Mouse (Mus musculus) forebrain, embryonic 12.5 days (tissue): ENCODE measurements around the gene Ifit2. TPM values are rescaled to one million over a fixed set of nuclear protein-coding genes. Genes with fewer than 3 reads are reported as not detected.

ENCODE experiments used
- ATAC-seq: fragments of 200-750 bp; cut with Nextera tagmentation; 2 replicates; pipeline ENCODE4 v1.8.0; 2017; ENCODE audit warnings: moderate TSS enrichment; ENCODE audit not compliant: low FRiP score
- H3K27ac ChIP-seq: fragments of 300-500 bp; sonication (generic); 2 replicates; pipeline ENCODE4 v1.5.1; 2016; ENCODE audit warnings: mild to moderate bottlenecking
- H3K27me3 ChIP-seq: fragments of 300-500 bp; sonication (generic); 2 replicates; pipeline ENCODE4 v1.6.1; 2016; ENCODE audit warnings: mild to moderate bottlenecking
- H3K36me3 ChIP-seq: fragments of 300-500 bp; sonication (generic); replicated peaks from 2 replicates; pipeline ENCODE4 v1.6.1; 2016; ENCODE audit warnings: mild to moderate bottlenecking
- H3K4me1 ChIP-seq: fragments of 300-500 bp; sonication (generic); 2 replicates; pipeline ENCODE4 v1.6.1; 2016
- H3K4me2 ChIP-seq: fragments of 300-500 bp; sonication (generic); 2 replicates; pipeline ENCODE4 v1.6.1; 2016; ENCODE audit warnings: mild to moderate bottlenecking, moderate library complexity
- H3K4me3 ChIP-seq: fragments of 300-500 bp; sonication (generic); replicated peaks from 2 replicates; pipeline ENCODE4 v1.5.1; 2016; ENCODE audit warnings: mild to moderate bottlenecking
- H3K9ac ChIP-seq: fragments of 300-500 bp; sonication (generic); 2 replicates; pipeline ENCODE4 v1.6.1; 2016; ENCODE audit warnings: mild to moderate bottlenecking
- H3K9me3 ChIP-seq: fragments of 300-500 bp; sonication (generic); 2 replicates; pipeline ENCODE4 v1.6.1; 2016
- WGBS: fragments of 180-500 bp; shearing (Covaris S2); methylation state at CpG from one replicate; pipeline ENCODE4 v1.1.7; 2016; 5-methylcytosine and 5-hydroxymethylcytosine counted together
- polyA plus RNA-seq: library from polyadenylated mRNA; unstranded; fragments of >200 nt; fragmentation: Nextera tagmentation; extraction: Ambion mirVana; gene quantifications from 2 replicates; pipeline ENCODE4 v1.2.1, GENCODE M21; 2016

The Ifit2 gene
- polyA plus RNA-seq, 1 experiment from 2014 or later, result 6.1 TPM

- Histone ChIP-seq H3K9me3 (no peaks in the 10 kb centered on the region), H3K27ac (no peak overlapping the region), H3K4me3 (no peak overlapping the region), H3K27me3 (no peaks in the 10 kb centered on the region), H3K9ac (no peak overlapping the region), H3K4me2 (no peak overlapping the region), H3K4me1 (peaks cover 4% of the 10 kb centered on the region), H3K36me3 (peaks cover 2% of the 10 kb centered on the region; the same call in 1 of the 2 replicates)
- ATAC-seq, result no peak
- WGBS, result 83% methylated on average over 2 of the region's 2 CpGs
Observed at GRCm38 (mm10) chr19:34521361-34521760, 29.1 kb upstream of the Ifit2 start.

GRCm38 (mm10) chr19:34521978-34522377, 28.5 kb upstream of the Ifit2 start:
- Histone ChIP-seq H3K36me3 (peaks cover 2% of the 10 kb centered on the region; the same call in 1 of the 2 replicates), H3K4me1 (peaks cover 10% of the 10 kb centered on the region), H3K9me3 (no peaks in the 10 kb centered on the region), H3K27ac (no peak overlapping the region), H3K9ac (no peak overlapping the region), H3K4me3 (no peak overlapping the region), H3K27me3 (no peaks in the 10 kb centered on the region), H3K4me2 (no peak overlapping the region)
- no peak for ATAC-seq
- 92% methylated on average over 1 of the region's 1 CpGs for WGBS

GRCm38 (mm10) chr19:34523106-34523725, 27.3 kb upstream of the Ifit2 start:
- H3K4me3 ChIP-seq, result no peak overlapping the region
- H3K4me2 ChIP-seq, result no peak overlapping the region
- 85% methylated on average over 12 of the region's 12 CpGs for WGBS
- peaks cover 2% of the 10 kb centered on the region; the same call in 1 of the 2 replicates for H3K36me3 ChIP-seq
- no peak overlapping the region for H3K9ac ChIP-seq
- no peak overlapping the region for H3K27ac ChIP-seq
- no peaks in the 10 kb centered on the region for H3K9me3 ChIP-seq
- no peaks in the 10 kb centered on the region for H3K27me3 ChIP-seq
- H3K4me1 ChIP-seq, result peaks cover 10% of the 10 kb centered on the region
- ATAC-seq, result no peak

- Histone ChIP-seq H3K9me3 (no peaks in the 10 kb centered on the region), H3K4me1 (peaks cover 10% of the 10 kb centered on the region), H3K4me2 (no peak overlapping the region), H3K36me3 (no peaks in the 10 kb centered on the region), H3K9ac (no peak overlapping the region), H3K27ac (no peak overlapping the region), H3K4me3 (no peak overlapping the region), H3K27me3 (no peaks in the 10 kb centered on the region)
- WGBS, result 82% methylated on average over 9 of the region's 9 CpGs
- no peak for ATAC-seq
Observed at GRCm38 (mm10) chr19:34524646-34525045, 25.8 kb upstream of the Ifit2 start.

- H3K36me3 ChIP-seq, result no peaks in the 10 kb centered on the region
- H3K27ac ChIP-seq, result no peak overlapping the region
- 42% methylated on average over 11 of the region's 11 CpGs for WGBS
- H3K9me3 ChIP-seq, result no peaks in the 10 kb centered on the region
- no peaks in the 10 kb centered on the region for H3K27me3 ChIP-seq
- H3K4me2 ChIP-seq, result peak overlapping the region; percentile 74
- peak overlapping the region; percentile 55 for H3K4me3 ChIP-seq
- ATAC-seq, result no peak; the same call in 1 of the 2 replicates
- peak overlapping the region; percentile 57 for H3K9ac ChIP-seq
- H3K4me1 ChIP-seq, result peaks cover 10% of the 10 kb centered on the region
Observed at GRCm38 (mm10) chr19:34526321-34526923, 24.1 kb upstream of the Ifit2 start.

- Histone ChIP-seq H3K4me1 (peaks cover 10% of the 10 kb centered on the region), H3K9ac (peak within 1 kb of the TSS; percentile 57), H3K27me3 (no peaks in the 10 kb centered on the region), H3K27ac (no peak within 1 kb of the TSS), H3K4me2 (peak within 1 kb of the TSS; percentile 74), H3K4me3 (peak within 1 kb of the TSS; percentile 55), H3K36me3 (no peaks in the 10 kb centered on the region), H3K9me3 (no peaks in the 10 kb centered on the region)
- peak; percentile 100 for ATAC-seq
- under 1% methylated on average over 29 of the region's 29 CpGs for WGBS
Observed at GRCm38 (mm10) chr19:34526941-34527682, 23.4 kb upstream of the Ifit2 start, which contains the start of gene Lipa. Gene Lipa (minus strand): TSS chr19:34527474.

- Histone ChIP-seq H3K9me3 (no peaks in the 10 kb centered on the region), H3K4me1 (no peaks in the 10 kb centered on the region), H3K27me3 (no peaks in the 10 kb centered on the region), H3K36me3 (no peaks in the 10 kb centered on the region), H3K4me3 (no peak overlapping the region), H3K27ac (no peak overlapping the region), H3K9ac (no peak overlapping the region), H3K4me2 (no peak overlapping the region)
- WGBS, result 93% methylated on average over 4 of the region's 4 CpGs
- no peak for ATAC-seq
Observed at GRCm38 (mm10) chr19:34532061-34532751, 18.3 kb upstream of the Ifit2 start.

- no peaks in the 10 kb centered on the region for H3K27me3 ChIP-seq
- no peak overlapping the region for H3K9ac ChIP-seq
- no peak overlapping the region for H3K4me3 ChIP-seq
- WGBS, result 91% methylated on average over 1 of the region's 1 CpGs
- no peaks in the 10 kb centered on the region for H3K36me3 ChIP-seq
- no peak for ATAC-seq
- H3K4me1 ChIP-seq, result no peaks in the 10 kb centered on the region
- no peak overlapping the region for H3K27ac ChIP-seq
- no peak overlapping the region for H3K4me2 ChIP-seq
- H3K9me3 ChIP-seq, result no peaks in the 10 kb centered on the region
Observed at GRCm38 (mm10) chr19:34539422-34539821, 11.1 kb upstream of the Ifit2 start.

GRCm38 (mm10) chr19:34546211-34546610, 4.3 kb upstream of the Ifit2 start:
- no peak overlapping the region for H3K4me3 ChIP-seq
- ATAC-seq, result no peak
- H3K4me1 ChIP-seq, result no peaks in the 10 kb centered on the region
- no peaks in the 10 kb centered on the region for H3K9me3 ChIP-seq
- WGBS, result 89% methylated on average over 4 of the region's 4 CpGs
- H3K36me3 ChIP-seq, result no peaks in the 10 kb centered on the region
- no peaks in the 10 kb centered on the region for H3K27me3 ChIP-seq
- H3K4me2 ChIP-seq, result no peak overlapping the region
- H3K9ac ChIP-seq, result no peak overlapping the region
- H3K27ac ChIP-seq, result no peak overlapping the region

- Histone ChIP-seq H3K27me3 (no peaks in the 10 kb centered on the region), H3K4me2 (no peak overlapping the region), H3K36me3 (no peaks in the 10 kb centered on the region), H3K9ac (no peak overlapping the region), H3K4me1 (no peaks in the 10 kb centered on the region), H3K27ac (no peak overlapping the region), H3K4me3 (no peak overlapping the region), H3K9me3 (no peaks in the 10 kb centered on the region)
- 27% methylated on average over 7 of the region's 7 CpGs for WGBS
- ATAC-seq, result no peak
Observed at GRCm38 (mm10) chr19:34547976-34548375, 2.5 kb upstream of the Ifit2 start.

- WGBS, result 37% methylated on average over 4 of the region's 4 CpGs
- Histone ChIP-seq H3K27ac (no peak overlapping the region), H3K27me3 (no peaks in the 10 kb centered on the region), H3K9ac (peak overlapping the region; percentile 52), H3K36me3 (no peaks in the 10 kb centered on the region), H3K4me3 (peak overlapping the region; percentile 47), H3K9me3 (no peaks in the 10 kb centered on the region), H3K4me1 (no peaks in the 10 kb centered on the region), H3K4me2 (peak overlapping the region; percentile 62)
- peak; percentile 45; the same call in 1 of the 2 replicates for ATAC-seq
Observed at GRCm38 (mm10) chr19:34550205-34550533, 325 bp upstream of the Ifit2 start.

- Histone ChIP-seq H3K4me3 (no peak overlapping the region), H3K9me3 (no peaks in the 10 kb centered on the region), H3K27me3 (no peaks in the 10 kb centered on the region), H3K9ac (no peak overlapping the region), H3K4me1 (no peaks in the 10 kb centered on the region), H3K4me2 (no peak overlapping the region), H3K36me3 (no peaks in the 10 kb centered on the region), H3K27ac (no peak overlapping the region)
- 74% methylated on average over 5 of the region's 5 CpGs for WGBS
- no peak for ATAC-seq
Observed at GRCm38 (mm10) chr19:34551981-34552380, 1.5 kb downstream of the Ifit2 start.
